Mouse (Mus musculus) lung, adult 2 months (tissue): Measurements from ENCODE around the gene Fes. TPM values are rescaled to one million over a fixed set of nuclear protein-coding genes. Genes with fewer than 3 reads are reported as not detected.

ENCODE experiments used
- DNase-seq: peaks from one replicate; pipeline ENCODE4 v3.0.0; 2022
- H3K4me1 ChIP-seq: fragments of 200-500 bp; 2 replicates; pipeline ENCODE4 v1.6.1; 2011; ENCODE audit warnings: low read length; ENCODE audit not compliant: control insufficient read depth, insufficient read depth
- H3K4me3 ChIP-seq: fragments of 200-500 bp; replicated peaks from 2 replicates; pipeline ENCODE3; 2011; ENCODE audit warnings: low read depth, mild to moderate bottlenecking, control low read depth, low read length; ENCODE audit errors: extremely low read depth
- CTCF ChIP-seq: fragments of 200-500 bp; IDR thresholded peaks from 2 replicates; pipeline ENCODE4 v1.5.1; 2011; ENCODE audit warnings: mild to moderate bottlenecking, low read length, control low read depth; ENCODE audit not compliant: insufficient read depth
- POLR2A ChIP-seq: fragments of 200-500 bp; IDR thresholded peaks from 2 replicates; pipeline ENCODE4 v1.6.1; 2011; ENCODE audit warnings: low read depth, mild to moderate bottlenecking, control low read depth, low read length, borderline replicate concordance; ENCODE audit errors: extremely low read depth
- WGBS: fragments of 180-500 bp; shearing (Covaris S2); methylation state at CpG from one replicate; pipeline ENCODE4 v1.1.7; 2018; 5-methylcytosine and 5-hydroxymethylcytosine counted together
- polyA plus RNA-seq: library from polyadenylated mRNA; depleted of rRNA; stranded (reverse); fragments of >200 nt; gene quantifications from 2 replicates; pipeline ENCODE4 v1.2.3, GENCODE M21; 2012; rRNA removed

Fes gene
- 51.4 and 60.1 TPM in 2 replicates for polyA plus RNA-seq

- DNase-seq: peak; percentile 67
- TF ChIP-seq POLR2A (peak; percentile 56; the same call in 1 of the 2 replicates), CTCF (no peak)
- peak within 1 kb of the TSS; percentile 72 for H3K4me3 ChIP-seq
- 14% methylated on average over 33 of the region's 33 CpGs for WGBS
- H3K4me1 ChIP-seq: no peaks in the 10 kb centered on the region; the same call in 1 of the 2 replicates
Observed at GRCm38 (mm10) chr7:80387633-80388543, at the start of gene Fes. Fes (minus strand) TSS chr7:80387946.

DNA sequence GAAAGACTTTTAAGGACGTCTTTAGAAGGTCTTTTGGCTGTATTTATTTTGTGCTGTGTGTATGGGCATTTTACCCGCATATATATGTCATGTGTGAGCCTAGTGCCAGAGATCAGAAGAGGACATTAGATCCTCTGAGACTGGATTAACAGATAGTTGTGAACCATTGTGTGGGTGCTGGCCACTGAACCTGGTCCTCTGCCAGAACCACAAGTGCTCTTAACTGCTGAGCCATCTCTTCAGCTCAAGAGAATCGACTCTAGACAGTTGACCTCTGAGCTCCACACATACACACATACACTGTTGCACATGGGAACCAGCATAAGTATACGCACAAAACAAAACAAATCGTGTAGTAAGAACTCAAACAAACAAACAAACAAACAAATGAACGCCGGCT is 48.8 kb upstream of the Fes start:
- Histone ChIP-seq H3K4me1 (no peaks in the 10 kb centered on the region), H3K4me3 (no peak overlapping the region)
- TF ChIP-seq POLR2A (no peak), CTCF (no peak)
- 68% methylated on average over 7 of the region's 7 CpGs for WGBS
- DNase-seq: no peak

DNA sequence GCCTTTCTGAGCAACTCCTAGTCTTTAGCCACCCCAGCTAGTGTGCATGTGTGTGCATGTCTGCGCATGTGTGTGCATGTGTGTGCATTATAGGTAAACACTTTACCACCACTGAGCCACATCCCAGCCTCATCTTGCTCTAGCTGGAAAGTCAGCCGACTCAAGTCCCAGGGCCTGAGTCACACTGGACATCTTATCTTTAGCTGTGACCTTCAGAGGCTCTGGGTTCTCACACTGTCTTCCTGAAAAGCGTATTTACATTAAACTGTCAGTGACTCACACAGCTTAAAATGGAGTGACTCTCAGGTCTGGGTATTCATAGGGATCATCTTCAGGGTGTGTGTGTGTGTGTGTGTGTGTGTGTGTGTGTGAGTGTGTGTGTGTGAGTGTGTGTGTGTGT is 47.8 kb upstream of the Fes start:
- Histone ChIP-seq H3K4me3 (no peak overlapping the region), H3K4me1 (no peaks in the 10 kb centered on the region)
- no peak for DNase-seq
- TF ChIP-seq POLR2A (no peak), CTCF (no peak)
- 64% methylated on average over 3 of the region's 3 CpGs for WGBS

DNA sequence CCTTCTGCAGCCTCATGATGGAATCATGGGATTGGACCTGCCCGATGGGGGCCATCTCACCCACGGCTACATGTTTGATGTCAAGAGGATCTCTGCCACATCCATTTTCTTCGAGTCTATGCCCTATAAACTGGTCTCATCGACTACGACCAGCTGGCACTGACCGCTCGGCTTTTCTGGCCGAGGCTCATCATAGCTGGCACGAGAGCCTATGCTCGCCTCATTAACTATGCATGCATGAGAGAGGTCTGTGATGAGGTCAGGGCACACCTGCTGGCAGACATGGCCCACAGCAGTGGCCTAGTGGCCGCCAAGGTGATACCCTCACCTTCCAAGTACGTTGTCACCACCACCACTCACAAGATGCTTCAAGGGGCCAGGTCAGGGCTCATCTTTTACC is 41.9 kb upstream of the Fes start:
- TF ChIP-seq CTCF: no peak
- no peak for TF ChIP-seq POLR2A
- WGBS: 93% methylated on average over 12 of the region's 12 CpGs
- no peak for DNase-seq
- no peaks in the 10 kb centered on the region; the same call in 1 of the 2 replicates for H3K4me1 ChIP-seq
- no peak overlapping the region for H3K4me3 ChIP-seq

- Histone ChIP-seq H3K4me1 (peaks cover 3% of the 10 kb centered on the region), H3K4me3 (no peak overlapping the region)
- TF ChIP-seq CTCF (no peak), POLR2A (no peak)
- no peak for DNase-seq
- 83% methylated on average over 5 of the region's 5 CpGs for WGBS
Observed at GRCm38 (mm10) chr7:80427730-80428129, 40.0 kb upstream of the Fes start.

DNA sequence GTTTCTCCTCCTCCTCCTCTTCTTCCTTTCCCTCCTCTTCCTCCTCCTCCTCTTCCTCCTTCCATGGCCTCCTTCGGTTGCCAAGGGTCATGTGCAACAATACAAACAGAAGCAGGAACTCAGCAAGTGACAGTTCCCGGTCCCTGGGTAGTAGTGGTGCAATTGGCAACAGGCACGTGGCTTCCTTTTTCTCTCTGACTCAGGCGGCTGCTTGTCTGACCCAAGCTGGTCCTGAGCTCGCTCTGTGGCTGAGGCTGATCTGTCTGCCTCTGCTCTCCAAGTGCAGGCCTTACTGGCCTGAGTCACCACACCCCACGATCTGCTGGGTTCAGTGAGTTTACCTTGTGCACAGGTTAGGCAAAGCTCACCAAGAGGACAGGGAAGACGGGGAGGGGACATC is 38.6 kb upstream of the Fes start:
- Histone ChIP-seq H3K4me3 (no peak overlapping the region), H3K4me1 (peaks cover 3% of the 10 kb centered on the region)
- 34% methylated on average over 7 of the region's 7 CpGs for WGBS
- no peak for DNase-seq
- no peak for TF ChIP-seq CTCF
- no peak for TF ChIP-seq POLR2A

DNA sequence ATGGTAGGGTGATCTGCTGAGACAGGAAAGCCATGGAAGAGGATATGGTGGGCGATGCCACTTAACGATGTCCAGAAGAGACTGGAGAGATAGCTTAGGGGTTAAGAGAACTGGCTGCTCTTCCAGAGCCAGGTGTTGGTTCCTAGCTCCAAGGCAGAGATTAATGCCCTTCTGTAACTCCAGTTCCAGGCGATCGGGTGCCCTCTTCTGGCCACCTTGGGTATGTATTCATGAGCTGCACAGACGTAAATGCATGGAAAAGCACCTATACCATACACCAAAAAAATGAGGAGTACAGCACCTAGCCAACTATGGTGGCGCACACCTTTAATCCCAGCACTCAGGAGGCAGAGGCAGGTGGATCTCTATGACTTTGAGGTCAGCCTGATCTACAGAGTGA is 37.0 kb upstream of the Fes start:
- Histone ChIP-seq H3K4me3 (no peak overlapping the region), H3K4me1 (peaks cover 3% of the 10 kb centered on the region)
- WGBS: 87% methylated on average over 6 of the region's 6 CpGs
- TF ChIP-seq POLR2A (no peak), CTCF (peak; percentile 36; the same call in 1 of the 2 replicates)
- no peak for DNase-seq

DNA sequence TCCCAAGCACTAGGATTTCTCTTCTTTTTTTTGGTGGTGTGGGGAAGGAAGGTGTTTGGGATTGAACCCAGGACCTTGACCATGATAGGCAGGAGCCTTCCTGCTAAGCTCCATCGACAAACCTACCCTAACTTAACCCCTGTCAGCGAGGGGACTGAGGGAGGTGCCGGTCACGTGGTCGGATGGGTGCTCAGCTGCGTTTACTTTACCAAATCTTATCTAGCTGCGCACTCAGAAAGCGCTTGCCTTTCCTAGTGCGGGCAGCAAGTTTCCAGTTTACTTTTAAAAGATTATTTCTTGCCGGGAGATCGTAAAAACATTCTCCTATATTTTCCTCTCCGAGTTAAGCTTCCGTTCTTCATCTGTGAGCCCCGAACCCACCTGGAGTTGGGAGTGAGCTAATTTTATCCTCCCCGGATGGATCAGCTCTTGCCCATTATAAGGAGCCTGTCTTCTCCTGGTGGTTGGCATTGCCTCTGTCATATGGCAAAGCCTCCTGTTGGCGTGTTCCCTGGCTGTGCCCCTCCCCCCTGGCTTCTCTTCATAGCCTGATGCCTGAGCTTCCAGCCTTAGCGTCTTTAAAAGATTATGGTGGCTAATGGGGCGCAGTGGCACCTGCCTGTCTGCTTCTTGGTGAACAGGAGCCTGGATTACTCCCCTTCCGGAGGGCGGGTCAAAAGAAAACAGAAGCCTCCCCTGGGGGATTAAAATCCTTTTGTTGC is 35.2 kb upstream of the Fes start:
- peak; percentile 35 for DNase-seq
- H3K4me1 ChIP-seq: peaks cover 3% of the 10 kb centered on the region
- TF ChIP-seq CTCF (no peak), POLR2A (no peak)
- H3K4me3 ChIP-seq: peak overlapping the region; percentile 8
- WGBS: 14% methylated on average over 20 of the region's 20 CpGs

GRCm38 (mm10) chr7:80421576-80421975 is 33.8 kb upstream of the Fes start:
- peaks cover 3% of the 10 kb centered on the region for H3K4me1 ChIP-seq
- TF ChIP-seq CTCF (no peak), POLR2A (no peak)
- 93% methylated on average over 6 of the region's 6 CpGs for WGBS

DNA sequence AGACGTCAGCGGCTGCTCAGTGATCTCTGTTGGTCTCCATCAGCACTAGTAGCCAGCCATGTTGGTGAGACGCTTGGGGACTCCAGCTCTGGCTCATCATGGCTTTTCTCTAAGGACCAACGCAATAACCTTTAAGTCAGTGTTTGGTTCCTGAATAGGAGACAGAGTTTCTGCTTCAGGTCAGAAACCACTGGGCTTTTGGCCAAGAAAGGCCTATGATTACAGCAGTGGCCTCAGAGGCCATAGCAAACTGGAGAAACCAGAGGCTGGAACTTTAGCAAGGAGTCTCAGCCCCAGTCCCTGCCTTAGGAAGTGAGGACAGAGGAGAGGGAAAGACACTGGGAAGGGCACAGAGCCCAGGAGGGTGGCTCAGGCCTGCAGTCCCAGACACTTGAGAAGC is 32.8 kb upstream of the Fes start:
- no peak overlapping the region for H3K4me3 ChIP-seq
- TF ChIP-seq CTCF (no peak), POLR2A (no peak)
- 83% methylated on average over 4 of the region's 4 CpGs for WGBS
- DNase-seq: no peak
- peaks cover 3% of the 10 kb centered on the region; the same call in 1 of the 2 replicates for H3K4me1 ChIP-seq

More at GRCm38 (mm10) chr7:80421576-80421975, 33.8 kb upstream of the Fes start:
- H3K4me3 ChIP-seq: no peak overlapping the region
- no peak for DNase-seq
